Comparison of ENCODE assay signal across 9 mouse cellular contexts in genomic region chr10:128490232-128490631, GRCm38 (mm10). TPM values are rescaled to one million over a fixed set of nuclear protein-coding genes. Genes with fewer than 3 reads are reported as not detected.
DNase-seq lines count a peak whose midpoint lies in the region; ATAC-seq and TF ChIP-seq lines count a peak whose summit lies in the region.
"Had no signal": no experiment of that assay in that cellular context is flagged by ENCODE, and none has a peak within 500 bp of the region (broad histone marks: within the 10 kb centered on the region; RNA-seq: fewer than 3 reads in every experiment).

No protein-coding gene starts in this region.

- no peak for TF ChIP-seq CTCF in thymus, adult 2 months (IDR thresholded peaks at IDR 0.05; ENCODE audit: borderline replicate concordance, control insufficient read depth, extremely low read depth, insufficient read depth, low read length, poor library complexity)

- H3K27ac ChIP-seq in liver, embryonic 11.5 days (ENCODE audit: low read depth, low read length), result no peak overlapping the region; the same call in 1 of the 2 replicates
- peak overlapping the region; percentile 97 for H3K27ac ChIP-seq in heart, embryonic 11.5 days (ENCODE audit: low read depth, low read length)
- no peak overlapping the region for H3K27ac ChIP-seq in thymus, adult 2 months (ENCODE audit: control insufficient read depth, insufficient read depth, low read length)
- H3K27ac ChIP-seq: neural tube, embryonic 12.5 days had no signal

- peak overlapping the region; percentile 5; the same call in 1 of the 2 replicates for H3K9ac ChIP-seq in liver, embryonic 11.5 days (ENCODE audit: low read depth, low read length)
- peak overlapping the region; percentile 59 for H3K9ac ChIP-seq in heart, embryonic 11.5 days (ENCODE audit: low read depth, low read length)
- H3K9ac ChIP-seq: neural tube, embryonic 12.5 days had no signal

- H3K4me2 ChIP-seq in liver, embryonic 11.5 days, result no peak overlapping the region
- H3K4me2 ChIP-seq in heart, embryonic 11.5 days, result peak overlapping the region; percentile 87

- peaks cover 45% of the 10 kb centered on the region for H3K36me3 ChIP-seq in liver, embryonic 11.5 days (ENCODE audit: control insufficient read depth, insufficient read depth, low read length)
- peaks cover 38% of the 10 kb centered on the region for H3K36me3 ChIP-seq in heart, embryonic 11.5 days (ENCODE audit: control insufficient read depth, insufficient read depth, low read length)
- peaks cover 58% of the 10 kb centered on the region for H3K36me3 ChIP-seq in thymus, adult 2 months (ENCODE audit: control insufficient read depth, insufficient read depth, low read length)

- H3K9me3 ChIP-seq in liver, embryonic 11.5 days (ENCODE audit: control insufficient read depth, low read length), result no peaks in the 10 kb centered on the region
- H3K9me3 ChIP-seq in heart, embryonic 11.5 days (replicated peaks; ENCODE audit: control insufficient read depth, low read length), result no peaks in the 10 kb centered on the region
- H3K9me3 ChIP-seq: neural tube, embryonic 12.5 days had no signal

- peaks cover 36% of the 10 kb centered on the region for H3K4me1 ChIP-seq in liver, embryonic 11.5 days (replicated peaks; ENCODE audit: control insufficient read depth, insufficient read depth, low read length)
- peaks cover 35% of the 10 kb centered on the region for H3K4me1 ChIP-seq in heart, embryonic 11.5 days (ENCODE audit: control insufficient read depth, insufficient read depth, low read length)
- H3K4me1 ChIP-seq in thymus, adult 2 months (replicated peaks; ENCODE audit: control insufficient read depth, insufficient read depth, low read length), result peaks cover 27% of the 10 kb centered on the region

- no peak for TF ChIP-seq POLR2A in thymus, adult 2 months (IDR thresholded peaks at IDR 0.05; ENCODE audit: control insufficient read depth, extremely low read depth, insufficient read depth, low read length, poor library complexity)

- peak; percentile 48 for DNase-seq in cerebellum, adult 9-11 months
- DNase-seq in liver, embryonic 11.5 days (ENCODE audit: low spot score), result no peak
- DNase-seq in liver, result no peak
- peak; percentile 43 to 44 for DNase-seq in lung, postnatal 4 days
- no peak for DNase-seq in thymus, adult 2 months
- no peak for DNase-seq in spleen, adult 18-20 months

- WGBS in liver, embryonic 11.5 days, result 56% methylated on average over 5 of the region's 5 CpGs
- WGBS in heart, embryonic 11.5 days (ENCODE audit: insufficient replicate concordance), result 32% methylated on average over 5 of the region's 5 CpGs
- WGBS in thymus, adult 2 months, result 93% methylated on average over 5 of the region's 5 CpGs

- no peak overlapping the region for H3K4me3 ChIP-seq in liver, embryonic 11.5 days (ENCODE audit: low read depth, low read length)
- no peak overlapping the region; the same call in 1 of the 2 replicates for H3K4me3 ChIP-seq in heart, embryonic 11.5 days (ENCODE audit: low read depth, low read length)
- no peak overlapping the region for H3K4me3 ChIP-seq in thymus, adult 2 months (ENCODE audit: control insufficient read depth, insufficient read depth, low read length)
- H3K4me3 ChIP-seq: neural tube, embryonic 12.5 days had no signal

- ATAC-seq in cerebellum, adult (ENCODE audit: insufficient number of reproducible peaks, low FRiP score, low TSS enrichment), result no peak
- ATAC-seq in liver, embryonic 11.5 days (replicated peaks; ENCODE audit: low FRiP score), result no peak
- ATAC-seq in heart, embryonic 11.5 days (replicated peaks; ENCODE audit: insufficient number of reproducible peaks, low FRiP score, low TSS enrichment), result no peak

- no peaks in the 10 kb centered on the region for H3K27me3 ChIP-seq in liver, embryonic 11.5 days (replicated peaks; ENCODE audit: control insufficient read depth, insufficient read depth, low read length)
- no peaks in the 10 kb centered on the region for H3K27me3 ChIP-seq in heart, embryonic 11.5 days (ENCODE audit: control insufficient read depth, insufficient read depth, low read length)
- no peaks in the 10 kb centered on the region for H3K27me3 ChIP-seq in thymus, adult 2 months (ENCODE audit: control insufficient read depth, insufficient read depth, low read length)
- H3K27me3 ChIP-seq: neural tube, embryonic 12.5 days had no signal

RNA-seq across cellular contexts. Expression of gene Myl6, which starts 3.7 kb away (rescaled TPM):
- polyA plus RNA-seq in liver, embryonic 11.5 days (2014; fragmentation: Nextera tagmentation; extraction: Ambion mirVana), result 639 and 685 TPM in 2 replicates
- polyA plus RNA-seq in heart, embryonic 11.5 days (2014; fragmentation: Nextera tagmentation; extraction: Ambion mirVana), result 1,242 and 1,345 TPM in 2 replicates
- polyA plus RNA-seq in thymus, adult 2 months (2012; rRNA removed), result 445 and 566 TPM in 2 replicates

RNA-seq across cellular contexts. Expression of gene Myl6b, which starts 8.3 kb away (rescaled TPM):
- polyA plus RNA-seq in liver, embryonic 11.5 days (2014; fragmentation: Nextera tagmentation; extraction: Ambion mirVana), result 3.9 and 4.2 TPM in 2 replicates
- 3.3 and 5.4 TPM in 2 replicates for polyA plus RNA-seq in heart, embryonic 11.5 days (2014; fragmentation: Nextera tagmentation; extraction: Ambion mirVana)
- 2.7 and 3.9 TPM in 2 replicates for polyA plus RNA-seq in thymus, adult 2 months (2012; rRNA removed)

RNA-seq across cellular contexts. Expression of gene Smarcc2, which starts 31.2 kb away (rescaled TPM):
- 59.0 and 59.7 TPM in 2 replicates for polyA plus RNA-seq in liver, embryonic 11.5 days (2014; fragmentation: Nextera tagmentation; extraction: Ambion mirVana)
- polyA plus RNA-seq in heart, embryonic 11.5 days (2014; fragmentation: Nextera tagmentation; extraction: Ambion mirVana), result 70.8 and 82.8 TPM in 2 replicates
- 176 and 211 TPM in 2 replicates for polyA plus RNA-seq in thymus, adult 2 months (2012; rRNA removed)

RNA-seq across cellular contexts. Expression of gene Esyt1, which starts 35.4 kb away (rescaled TPM):
- 19.1 TPM in 2 replicates for polyA plus RNA-seq in liver, embryonic 11.5 days (2014; fragmentation: Nextera tagmentation; extraction: Ambion mirVana)
- 14.5 and 18.7 TPM in 2 replicates for polyA plus RNA-seq in heart, embryonic 11.5 days (2014; fragmentation: Nextera tagmentation; extraction: Ambion mirVana)
- polyA plus RNA-seq in thymus, adult 2 months (2012; rRNA removed), result 146 and 155 TPM in 2 replicates

RNA-seq across cellular contexts. Expression of gene Zc3h10, which starts 57.3 kb away (rescaled TPM):
- polyA plus RNA-seq in liver, embryonic 11.5 days (2014; fragmentation: Nextera tagmentation; extraction: Ambion mirVana), result 9.9 and 11.1 TPM in 2 replicates
- polyA plus RNA-seq in heart, embryonic 11.5 days (2014; fragmentation: Nextera tagmentation; extraction: Ambion mirVana), result 7.7 and 8.0 TPM in 2 replicates
- polyA plus RNA-seq in thymus, adult 2 months (2012; rRNA removed), result 25.6 and 27.1 TPM in 2 replicates

Comparison
In these comparisons a context has a peak if more than half of its experiments do, and no peak if none do; other contexts are left out.
1. DNase-seq: peak in cerebellum, adult 9-11 months (single experiment) and lung, postnatal 4 days (2 of 2); none in liver, embryonic 11.5 days (single experiment), liver (single experiment), thymus, adult 2 months (single experiment) and spleen, adult 18-20 months (0 of 2).